Mouse (Mus musculus): Measurements from ENCODE around the gene Golga7b. TPM values are rescaled to one million over a fixed set of nuclear protein-coding genes. Genes with fewer than 3 reads are reported as not detected.

Gene Golga7b
- polyA plus RNA-seq, 1 experiment from 2014 or later, result 12.9 TPM

- Histone ChIP-seq H3K27ac (no peak overlapping the region), H3K4me1 (peaks cover 9% of the 10 kb centered on the region; the same call in 1 of the 2 replicates), H3K4me2 (no peak overlapping the region), H3K4me3 (no peak overlapping the region), H3K27me3 (no peaks in the 10 kb centered on the region), H3K9me3 (replicated peaks) (no peaks in the 10 kb centered on the region), H3K9ac (no peak overlapping the region), H3K36me3 (ENCODE audit: poor library complexity, severe bottlenecking) (no peaks in the 10 kb centered on the region)
- WGBS, result 86% methylated on average over 10 of the region's 10 CpGs
- ATAC-seq, result no peak
Observed at GRCm38 (mm10) chr19:42226451-42226850, 20.9 kb upstream of the Golga7b start.

- Histone ChIP-seq H3K9me3 (replicated peaks) (no peaks in the 10 kb centered on the region), H3K4me2 (no peak overlapping the region), H3K27ac (no peak overlapping the region), H3K27me3 (no peaks in the 10 kb centered on the region), H3K4me1 (peaks cover 9% of the 10 kb centered on the region; the same call in 1 of the 2 replicates), H3K4me3 (no peak overlapping the region), H3K9ac (no peak overlapping the region), H3K36me3 (ENCODE audit: poor library complexity, severe bottlenecking) (no peaks in the 10 kb centered on the region)
- WGBS, result 77% methylated on average over 17 of the region's 17 CpGs
- ATAC-seq, result no peak
Observed at GRCm38 (mm10) chr19:42229499-42230287, 17.7 kb upstream of the Golga7b start.

GRCm38 (mm10) chr19:42230288-42230568 is 17.1 kb upstream of the Golga7b start:
- peaks cover 9% of the 10 kb centered on the region; the same call in 1 of the 2 replicates for H3K4me1 ChIP-seq
- no peak for ATAC-seq
- no peaks in the 10 kb centered on the region for H3K27me3 ChIP-seq
- no peak overlapping the region for H3K9ac ChIP-seq
- H3K27ac ChIP-seq, result no peak overlapping the region
- no peaks in the 10 kb centered on the region for H3K9me3 ChIP-seq (replicated peaks)
- H3K4me3 ChIP-seq, result no peak overlapping the region
- no peaks in the 10 kb centered on the region for H3K36me3 ChIP-seq (ENCODE audit: poor library complexity, severe bottlenecking)
- 75% methylated on average over 5 of the region's 5 CpGs for WGBS
- no peak overlapping the region for H3K4me2 ChIP-seq

- ATAC-seq, result no peak
- no peak overlapping the region for H3K4me2 ChIP-seq
- H3K36me3 ChIP-seq (ENCODE audit: poor library complexity, severe bottlenecking), result no peaks in the 10 kb centered on the region
- H3K4me1 ChIP-seq, result peaks cover 9% of the 10 kb centered on the region; the same call in 1 of the 2 replicates
- H3K9me3 ChIP-seq (replicated peaks), result no peaks in the 10 kb centered on the region
- no peaks in the 10 kb centered on the region for H3K27me3 ChIP-seq
- no peak overlapping the region for H3K4me3 ChIP-seq
- H3K9ac ChIP-seq, result no peak overlapping the region
- 87% methylated on average over 13 of the region's 13 CpGs for WGBS
- no peak overlapping the region for H3K27ac ChIP-seq
Observed at GRCm38 (mm10) chr19:42230986-42231385, 16.4 kb upstream of the Golga7b start.

GRCm38 (mm10) chr19:42237602-42238340 is 9.6 kb upstream of the Golga7b start:
- Histone ChIP-seq H3K27me3 (no peaks in the 10 kb centered on the region), H3K27ac (peak overlapping the region; percentile 65), H3K9me3 (replicated peaks) (no peaks in the 10 kb centered on the region), H3K4me3 (no peak overlapping the region), H3K4me1 (peaks cover 12% of the 10 kb centered on the region), H3K36me3 (ENCODE audit: poor library complexity, severe bottlenecking) (no peaks in the 10 kb centered on the region), H3K4me2 (no peak overlapping the region), H3K9ac (no peak overlapping the region)
- ATAC-seq, result peak; percentile 57; the same call in 1 of the 2 replicates
- WGBS, result 18% methylated on average over 4 of the region's 4 CpGs

- Histone ChIP-seq H3K4me3 (no peak overlapping the region), H3K4me1 (peaks cover 12% of the 10 kb centered on the region), H3K36me3 (ENCODE audit: poor library complexity, severe bottlenecking) (no peaks in the 10 kb centered on the region), H3K4me2 (no peak overlapping the region), H3K9me3 (replicated peaks) (no peaks in the 10 kb centered on the region), H3K27ac (peak overlapping the region; percentile 65; the same call in 1 of the 2 replicates), H3K27me3 (no peaks in the 10 kb centered on the region), H3K9ac (no peak overlapping the region)
- WGBS, result 76% methylated on average over 7 of the region's 7 CpGs
- no peak for ATAC-seq
Observed at GRCm38 (mm10) chr19:42238341-42238715, 9.0 kb upstream of the Golga7b start.

GRCm38 (mm10) chr19:42240881-42241280 is 6.5 kb upstream of the Golga7b start:
- H3K4me2 ChIP-seq, result no peak overlapping the region
- H3K9ac ChIP-seq, result no peak overlapping the region
- H3K4me1 ChIP-seq, result peaks cover 12% of the 10 kb centered on the region
- no peak overlapping the region for H3K27ac ChIP-seq
- no peaks in the 10 kb centered on the region for H3K36me3 ChIP-seq (ENCODE audit: poor library complexity, severe bottlenecking)
- H3K4me3 ChIP-seq, result no peak overlapping the region
- no peak for ATAC-seq
- H3K9me3 ChIP-seq (replicated peaks), result no peaks in the 10 kb centered on the region
- no peaks in the 10 kb centered on the region for H3K27me3 ChIP-seq
- WGBS, result 59% methylated on average over 8 of the region's 8 CpGs

- H3K27me3 ChIP-seq, result 0 out of 2 replicates have a peak, but pooled peaks cover 6% of the 10 kb centered on the region
- no peak for ATAC-seq
- WGBS, result 67% methylated on average over 3 of the region's 3 CpGs
Observed at GRCm38 (mm10) chr19:42243401-42243800, 4.0 kb upstream of the Golga7b start.

GRCm38 (mm10) chr19:42246626-42247025 is 748 bp upstream of the Golga7b start:
- 48% methylated on average over 5 of the region's 5 CpGs for WGBS
- Histone ChIP-seq H3K36me3 (ENCODE audit: poor library complexity, severe bottlenecking) (no peaks in the 10 kb centered on the region), H3K4me3 (no peak overlapping the region), H3K9me3 (replicated peaks) (no peaks in the 10 kb centered on the region), H3K27me3 (0 out of 2 replicates have a peak, but pooled peaks cover 6% of the 10 kb centered on the region), H3K4me2 (no peak overlapping the region), H3K4me1 (0 out of 2 replicates have a peak, but pooled peaks cover 3% of the 10 kb centered on the region), H3K9ac (no peak overlapping the region), H3K27ac (no peak overlapping the region)
- no peak for ATAC-seq

More at GRCm38 (mm10) chr19:42243401-42243800, 4.0 kb upstream of the Golga7b start:
- Histone ChIP-seq H3K9ac (no peak overlapping the region), H3K27ac (no peak overlapping the region), H3K9me3 (replicated peaks) (no peaks in the 10 kb centered on the region), H3K4me1 (peaks cover 3% of the 10 kb centered on the region), H3K4me3 (no peak overlapping the region), H3K4me2 (no peak overlapping the region), H3K36me3 (ENCODE audit: poor library complexity, severe bottlenecking) (no peaks in the 10 kb centered on the region)

GRCm38 (mm10) chr19:42249976-42250914 is 2.9 kb downstream of the Golga7b start:
- Histone ChIP-seq H3K4me1 (peaks cover 7% of the 10 kb centered on the region), H3K36me3 (ENCODE audit: poor library complexity, severe bottlenecking) (no peaks in the 10 kb centered on the region), H3K27ac (no peak overlapping the region), H3K4me2 (no peak overlapping the region), H3K27me3 (peaks cover 24% of the 10 kb centered on the region), H3K9ac (no peak overlapping the region), H3K9me3 (replicated peaks) (no peaks in the 10 kb centered on the region), H3K4me3 (no peak overlapping the region)
- WGBS, result 67% methylated on average over 11 of the region's 11 CpGs
- ATAC-seq, result no peak

- Histone ChIP-seq H3K27me3 (peaks cover 22% of the 10 kb centered on the region), H3K4me3 (peak overlapping the region; percentile 56), H3K4me2 (peak overlapping the region; percentile 76), H3K4me1 (peaks cover 23% of the 10 kb centered on the region), H3K27ac (no peak overlapping the region), H3K36me3 (ENCODE audit: poor library complexity, severe bottlenecking) (no peaks in the 10 kb centered on the region), H3K9ac (peak overlapping the region; percentile 77), H3K9me3 (replicated peaks) (no peaks in the 10 kb centered on the region)
- under 1% methylated on average over 11 of the region's 23 CpGs for WGBS
- peak; percentile 79 for ATAC-seq
Observed at GRCm38 (mm10) chr19:42255438-42255783, 8.0 kb downstream of the Golga7b start.
